Mouse (Mus musculus) thymus, postnatal 10 days (tissue): Measurements from ENCODE around the gene Fbxw5.

Source experiments
- DNase-seq, 2 experiments: peaks; one replicate each; pipeline ENCODE4 v3.0.0; 2021; ENCODE audit warnings: low spot score in 2 of 2

Gene Fbxw5

GRCm38 (mm10) chr2:25500576-25501405 lies at the start of gene Fbxw5:
Gene Fbxw5, plus strand, starts transcription at chr2:25500750.
- DNase-seq, result peak; percentile 79 to 83

DNA sequence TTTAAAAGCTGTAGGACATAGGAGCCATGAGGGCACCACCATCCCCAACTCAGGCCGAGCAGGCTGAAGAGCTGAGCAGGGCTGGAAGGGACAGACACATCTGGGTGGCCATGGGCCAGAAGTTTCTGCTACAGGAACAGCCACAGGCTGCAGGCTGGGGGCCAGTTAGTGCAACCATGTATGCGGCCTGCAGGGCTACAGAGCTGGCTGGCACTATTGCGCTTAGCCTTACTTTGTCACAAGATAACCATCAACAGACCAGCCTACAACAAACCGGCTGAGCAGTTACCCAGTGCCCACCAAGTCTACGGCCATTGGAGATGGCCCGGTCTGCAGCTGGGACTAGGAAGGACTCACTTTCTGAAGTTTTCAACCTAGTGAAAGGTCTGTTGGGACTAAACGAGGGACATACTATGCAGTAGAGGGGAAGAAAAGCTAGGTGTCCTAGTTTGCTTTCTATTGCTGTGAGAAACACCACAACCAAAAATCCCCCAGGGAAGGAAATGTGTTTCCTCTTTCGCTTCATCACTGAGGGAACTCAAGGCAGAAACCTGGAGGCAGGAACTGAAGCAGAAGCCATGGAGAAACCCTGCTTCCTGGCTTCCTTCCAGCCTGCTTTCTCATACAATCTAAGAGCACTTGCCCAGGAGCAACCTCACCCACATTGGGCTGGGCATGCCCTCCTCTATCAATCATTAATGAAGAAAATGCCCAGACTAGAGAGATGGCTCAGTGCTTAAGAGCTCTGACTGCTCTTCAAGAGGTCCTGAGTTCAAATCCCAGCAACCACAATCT lies 49.5 kb upstream of the Fbxw5 start:
- DNase-seq, result no peak

DNA sequence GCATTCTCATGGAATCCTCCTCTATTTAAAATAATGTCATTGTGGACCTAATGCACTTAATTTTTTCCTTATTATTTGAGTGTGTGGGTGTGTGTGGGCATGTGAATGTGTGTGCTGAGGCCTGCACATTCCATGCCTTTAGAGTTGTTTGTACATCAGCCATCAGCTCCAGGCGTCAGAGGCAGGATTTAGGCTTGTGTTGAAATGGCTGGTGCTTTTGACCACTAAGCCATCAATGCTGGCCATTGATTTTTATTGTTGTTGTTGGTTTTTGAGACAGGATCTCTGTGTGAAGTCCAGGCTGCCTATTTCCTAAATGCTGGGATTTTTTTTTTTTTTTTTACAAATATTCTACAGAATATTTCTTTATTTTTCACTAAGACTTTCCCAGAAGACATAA lies 47.6 kb upstream of the Fbxw5 start:
- no peak for DNase-seq

GRCm38 (mm10) chr2:25456205-25456953 lies 44.2 kb upstream of the Fbxw5 start, which contains the start of gene Clic3:
Gene Clic3, plus strand, starts transcription at chr2:25456838.
- no peak for DNase-seq

DNA sequence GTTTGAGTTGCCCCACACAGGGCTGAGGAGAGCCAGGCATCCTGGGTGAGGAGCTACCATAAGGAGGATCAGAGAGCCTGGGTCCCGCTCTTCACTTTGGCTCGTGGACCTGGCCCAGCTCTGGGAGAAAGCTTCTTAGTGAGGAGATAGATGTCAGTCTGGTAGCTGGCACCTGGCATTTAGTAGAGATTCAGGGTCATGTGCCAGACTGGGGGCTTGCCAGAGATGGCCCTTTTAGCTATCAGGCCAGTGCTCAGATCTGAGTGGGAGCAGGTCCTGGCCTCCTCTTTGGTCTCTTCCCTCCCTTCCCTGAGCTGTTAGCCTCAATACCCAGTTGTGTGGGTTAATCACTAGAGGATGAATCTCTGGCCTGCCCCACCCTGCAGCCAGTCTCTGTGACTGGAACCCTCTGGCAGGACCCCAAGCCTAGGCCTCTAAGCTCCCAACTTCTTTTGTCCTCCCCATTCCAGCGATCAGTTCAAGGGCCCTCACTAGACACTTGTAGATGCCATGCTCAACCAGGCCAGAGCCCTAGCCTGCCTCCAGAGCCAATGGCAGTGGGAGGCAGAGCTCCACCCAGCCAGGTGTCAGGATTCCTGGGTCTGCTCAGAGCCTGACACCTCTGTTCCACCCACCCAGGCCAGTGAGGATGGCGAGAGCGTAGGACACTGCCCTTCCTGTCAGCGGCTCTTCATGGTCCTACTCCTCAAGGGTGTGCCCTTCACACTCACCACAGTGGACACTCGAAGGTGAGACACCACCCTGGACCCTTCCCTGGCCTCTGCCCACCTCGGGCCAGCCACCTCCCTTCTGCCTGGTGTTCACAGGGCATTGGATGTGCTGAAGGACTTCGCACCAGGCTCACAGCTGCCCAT lies 43.3 kb upstream of the Fbxw5 start:
- DNase-seq, result no peak

DNA sequence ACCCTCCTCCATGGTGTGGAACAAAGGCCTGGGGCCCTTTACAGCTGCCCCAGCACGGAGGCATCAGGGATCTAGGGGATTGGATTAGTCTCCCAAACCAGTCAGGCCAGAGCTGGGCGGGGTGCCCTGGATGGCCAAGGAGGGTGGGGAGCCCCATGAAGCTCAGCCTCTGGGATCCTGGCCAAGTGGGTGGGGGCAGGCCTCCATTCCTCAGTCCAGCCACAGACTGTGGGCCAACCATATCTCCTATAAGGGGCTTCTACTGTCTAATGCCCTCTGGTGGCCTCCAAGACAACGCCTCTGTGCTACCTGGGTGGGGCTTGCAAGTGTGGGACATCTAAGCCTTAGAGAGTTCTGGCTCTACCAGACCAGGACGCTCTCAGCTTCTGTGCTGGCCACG lies 41.6 kb upstream of the Fbxw5 start:
- no peak for DNase-seq

DNA sequence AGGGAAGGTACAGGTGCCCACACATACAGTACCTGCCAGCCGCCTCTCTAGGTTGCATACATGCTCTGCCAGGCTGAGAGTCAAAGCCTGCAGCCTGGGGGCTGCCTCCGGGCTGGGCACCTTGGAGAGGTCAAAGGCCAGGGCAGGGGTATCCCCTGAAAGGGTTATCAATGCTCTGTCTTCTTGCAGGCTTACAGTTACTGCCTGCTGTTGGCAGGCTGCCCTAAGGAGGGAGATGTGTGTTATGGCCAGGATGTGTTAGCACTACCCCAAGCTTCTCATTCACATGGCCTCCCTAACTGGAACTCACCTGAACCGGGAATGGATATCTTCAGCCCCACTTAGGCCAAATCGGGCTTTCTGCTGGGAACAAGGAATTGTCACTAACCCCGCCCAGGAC lies 40.4 kb upstream of the Fbxw5 start:
- DNase-seq, result no peak

GRCm38 (mm10) chr2:25460551-25461309 lies 39.8 kb upstream of the Fbxw5 start, which contains the start of gene Paxx:
Gene Paxx, minus strand, starts transcription at chr2:25461094.
- peak; percentile 91 to 95 for DNase-seq

GRCm38 (mm10) chr2:25461407-25461806 lies 39.1 kb upstream of the Fbxw5 start:
- DNase-seq, result no peak

GRCm38 (mm10) chr2:25463630-25464029 lies 36.9 kb upstream of the Fbxw5 start:
- no peak for DNase-seq

GRCm38 (mm10) chr2:25465256-25465655 lies 35.3 kb upstream of the Fbxw5 start:
- no peak for DNase-seq

GRCm38 (mm10) chr2:25465816-25466635 lies 34.5 kb upstream of the Fbxw5 start:
- DNase-seq, result peak; percentile 74 to 83

DNA sequence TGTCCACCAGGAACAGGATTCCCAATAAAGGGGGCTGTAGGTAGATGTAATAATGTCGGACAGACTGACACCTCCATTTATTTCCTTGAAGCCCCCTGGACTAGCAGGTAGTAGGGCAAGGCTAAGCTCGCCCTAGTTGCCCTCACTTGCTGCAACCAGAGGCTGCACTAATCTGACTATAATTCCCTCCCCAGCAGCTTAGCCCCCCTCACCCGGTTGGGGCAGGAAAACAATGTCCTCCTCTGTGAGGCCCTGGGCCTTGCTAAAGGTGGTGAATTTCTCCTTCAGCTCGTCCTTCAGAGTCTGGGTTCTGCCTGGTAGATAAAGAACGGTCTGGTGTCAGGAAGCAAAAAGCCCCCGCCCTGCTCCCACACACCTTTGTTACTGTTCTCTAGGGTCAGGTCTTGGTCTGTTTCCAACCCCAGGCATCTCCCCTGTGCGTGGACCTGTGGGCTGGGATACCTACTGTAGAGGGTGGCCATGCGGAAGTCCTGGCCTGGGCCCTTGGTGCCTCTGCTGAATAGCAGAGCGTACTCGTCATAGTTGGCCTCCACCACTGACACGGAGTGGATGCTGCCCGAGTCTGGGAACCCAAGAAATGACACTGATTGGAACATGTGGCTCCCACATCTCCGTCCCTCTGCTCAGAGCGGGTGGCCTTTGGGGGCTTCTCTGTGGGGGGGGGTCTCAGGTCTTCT lies 32.8 kb upstream of the Fbxw5 start:
- no peak for DNase-seq

GRCm38 (mm10) chr2:25468962-25469915 lies 31.3 kb upstream of the Fbxw5 start:
- no peak for DNase-seq

DNA sequence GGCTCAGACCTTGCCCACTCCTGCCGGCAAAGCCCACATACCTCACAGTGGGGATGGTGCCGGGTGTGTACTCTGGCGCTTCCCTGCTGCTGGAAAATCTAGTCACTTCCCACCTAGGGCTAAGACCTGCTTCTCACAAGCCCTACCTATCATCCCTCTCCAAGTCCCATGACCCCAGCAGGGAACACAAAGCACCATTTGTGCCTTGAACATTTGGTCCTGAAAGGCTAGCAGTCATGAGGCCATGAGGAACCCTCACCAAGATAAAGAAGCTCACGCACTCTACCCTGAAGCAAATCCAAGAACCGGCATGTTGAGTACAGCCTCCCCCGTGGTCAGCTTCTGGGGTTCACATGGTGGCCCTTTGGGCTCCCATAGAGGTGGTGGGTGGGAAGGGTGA lies 30.6 kb upstream of the Fbxw5 start, which contains the start of gene Ptgds:
Gene Ptgds, minus strand, starts transcription at position 78 of the 400 bp plus-strand sequence.
- no peak for DNase-seq

DNA sequence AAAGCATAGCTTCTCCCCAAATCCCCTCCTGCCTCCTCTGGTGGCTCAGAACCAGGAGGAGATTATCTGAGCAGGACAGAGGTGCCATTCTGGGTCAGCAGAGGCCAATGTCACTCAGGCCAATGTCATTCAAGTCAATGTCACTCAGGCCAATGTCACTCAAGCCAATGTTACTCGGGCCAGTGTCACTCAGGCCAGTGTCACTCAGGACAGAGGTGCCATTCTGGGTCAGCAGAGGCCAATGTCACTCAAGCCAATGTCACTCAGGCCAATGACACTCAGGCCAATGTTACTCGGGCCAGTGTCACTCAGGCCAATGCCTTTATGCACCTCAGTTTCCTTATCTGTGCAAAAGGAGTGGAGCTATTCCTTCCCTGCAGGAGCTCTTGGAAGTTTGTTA lies 28.0 kb upstream of the Fbxw5 start:
- no peak for DNase-seq

- no peak for DNase-seq
Measured at GRCm38 (mm10) chr2:25477541-25477940, 23.0 kb upstream of the Fbxw5 start.
